Mouse (Mus musculus): ENCODE measurements around the gene Wdr4. TPM values are rescaled to one million over a fixed set of nuclear protein-coding genes. Genes with fewer than 3 reads are reported as not detected.

The Wdr4 gene
- polyA plus RNA-seq, 1 experiment from 2014 or later = 39.9 TPM

- peaks cover 49% of the 10 kb centered on the region for H3K36me3 ChIP-seq
- peaks cover 11% of the 10 kb centered on the region for H3K4me1 ChIP-seq
- ATAC-seq (ENCODE audit: borderline replicate concordance, extremely low read depth, low FRiP score, low TSS enrichment) = no peak
- no peaks in the 10 kb centered on the region for H3K27me3 ChIP-seq
- no peaks in the 10 kb centered on the region for H3K9me3 ChIP-seq
- H3K27ac ChIP-seq = no peak overlapping the region
- H3K4me2 ChIP-seq = no peak overlapping the region
- WGBS = 80% methylated on average over 14 of the region's 14 CpGs
- H3K4me3 ChIP-seq = no peak overlapping the region
- H3K9ac ChIP-seq = no peak overlapping the region
Measured at GRCm38 (mm10) chr17:31531441-31532158, 11.8 kb upstream of the Wdr4 start.

- H3K4me2 ChIP-seq = peak overlapping the region; percentile 26; the same call in 1 of the 2 replicates
- no peak overlapping the region for H3K4me3 ChIP-seq
- ATAC-seq (ENCODE audit: borderline replicate concordance, extremely low read depth, low FRiP score, low TSS enrichment) = no peak
- no peaks in the 10 kb centered on the region for H3K4me1 ChIP-seq
- H3K27ac ChIP-seq = no peak overlapping the region
- H3K9me3 ChIP-seq = no peaks in the 10 kb centered on the region
- peaks cover 50% of the 10 kb centered on the region for H3K36me3 ChIP-seq
- 33% methylated on average over 15 of the region's 15 CpGs for WGBS
- H3K9ac ChIP-seq = no peak overlapping the region
- H3K27me3 ChIP-seq = no peaks in the 10 kb centered on the region
Measured at GRCm38 (mm10) chr17:31529314-31529713, 9.5 kb upstream of the Wdr4 start.

- 98% methylated on average over 3 of the region's 3 CpGs for WGBS
- Histone ChIP-seq H3K4me1 (peaks cover 12% of the 10 kb centered on the region), H3K27ac (no peak overlapping the region), H3K4me2 (no peak overlapping the region), H3K4me3 (no peak overlapping the region), H3K27me3 (no peaks in the 10 kb centered on the region), H3K36me3 (peaks cover 44% of the 10 kb centered on the region), H3K9me3 (no peaks in the 10 kb centered on the region), H3K9ac (no peak overlapping the region)
- no peak for ATAC-seq (ENCODE audit: borderline replicate concordance, extremely low read depth, low FRiP score, low TSS enrichment)
Measured at GRCm38 (mm10) chr17:31525816-31526215, 6.0 kb upstream of the Wdr4 start.

GRCm38 (mm10) chr17:31525114-31525513 lies 5.3 kb upstream of the Wdr4 start:
- WGBS = 72% methylated on average over 4 of the region's 4 CpGs
- peaks cover 12% of the 10 kb centered on the region for H3K4me1 ChIP-seq
- H3K4me2 ChIP-seq = no peak overlapping the region
- H3K4me3 ChIP-seq = no peak overlapping the region
- peaks cover 40% of the 10 kb centered on the region for H3K36me3 ChIP-seq
- no peak for ATAC-seq (ENCODE audit: borderline replicate concordance, extremely low read depth, low FRiP score, low TSS enrichment)
- H3K27ac ChIP-seq = no peak overlapping the region
- no peaks in the 10 kb centered on the region for H3K27me3 ChIP-seq
- no peaks in the 10 kb centered on the region for H3K9me3 ChIP-seq
- H3K9ac ChIP-seq = no peak overlapping the region

- no peak for ATAC-seq (ENCODE audit: borderline replicate concordance, extremely low read depth, low FRiP score, low TSS enrichment)
- Histone ChIP-seq H3K4me1 (peaks cover 12% of the 10 kb centered on the region), H3K36me3 (peaks cover 13% of the 10 kb centered on the region), H3K27me3 (no peaks in the 10 kb centered on the region), H3K27ac (no peak overlapping the region), H3K9ac (no peak overlapping the region), H3K4me2 (no peak overlapping the region), H3K4me3 (no peak overlapping the region), H3K9me3 (no peaks in the 10 kb centered on the region)
- WGBS = 82% methylated on average over 6 of the region's 6 CpGs
Measured at GRCm38 (mm10) chr17:31521948-31522347, 2.2 kb upstream of the Wdr4 start.

GRCm38 (mm10) chr17:31520895-31521294 lies 1.1 kb upstream of the Wdr4 start:
- ATAC-seq (ENCODE audit: borderline replicate concordance, extremely low read depth, low FRiP score, low TSS enrichment) = no peak
- H3K36me3 ChIP-seq = peaks cover 9% of the 10 kb centered on the region; the same call in 1 of the 2 replicates
- H3K27ac ChIP-seq = peak overlapping the region; percentile 78
- peak overlapping the region; percentile 70; the same call in 1 of the 2 replicates for H3K9ac ChIP-seq
- no peaks in the 10 kb centered on the region for H3K27me3 ChIP-seq
- peak overlapping the region; percentile 72 for H3K4me2 ChIP-seq
- H3K4me1 ChIP-seq = peaks cover 12% of the 10 kb centered on the region
- no peaks in the 10 kb centered on the region for H3K9me3 ChIP-seq
- peak overlapping the region; percentile 79 for H3K4me3 ChIP-seq
- WGBS = 15% methylated on average over 3 of the region's 3 CpGs

GRCm38 (mm10) chr17:31519344-31519945 lies 335 bp downstream of the Wdr4 start:
- no peak overlapping the region for H3K9ac ChIP-seq
- 3% methylated on average over 7 of the region's 7 CpGs for WGBS
- no peaks in the 10 kb centered on the region for H3K27me3 ChIP-seq
- no peaks in the 10 kb centered on the region for H3K9me3 ChIP-seq
- ATAC-seq (ENCODE audit: borderline replicate concordance, extremely low read depth, low FRiP score, low TSS enrichment) = no peak
- peak overlapping the region; percentile 72 for H3K4me2 ChIP-seq
- peaks cover 9% of the 10 kb centered on the region; the same call in 1 of the 2 replicates for H3K36me3 ChIP-seq
- H3K4me3 ChIP-seq = peak overlapping the region; percentile 79
- peak overlapping the region; percentile 32; the same call in 1 of the 2 replicates for H3K27ac ChIP-seq
- peaks cover 12% of the 10 kb centered on the region for H3K4me1 ChIP-seq

GRCm38 (mm10) chr17:31514696-31515095 lies 5.1 kb downstream of the Wdr4 start:
- H3K4me2 ChIP-seq = no peak overlapping the region
- no peak overlapping the region for H3K4me3 ChIP-seq
- peaks cover 3% of the 10 kb centered on the region for H3K36me3 ChIP-seq
- no peak for ATAC-seq (ENCODE audit: borderline replicate concordance, extremely low read depth, low FRiP score, low TSS enrichment)
- no peak overlapping the region for H3K9ac ChIP-seq
- H3K4me1 ChIP-seq = peaks cover 9% of the 10 kb centered on the region; the same call in 1 of the 2 replicates
- 71% methylated on average over 1 of the region's 1 CpGs for WGBS
- no peaks in the 10 kb centered on the region for H3K9me3 ChIP-seq
- no peaks in the 10 kb centered on the region for H3K27me3 ChIP-seq
- H3K27ac ChIP-seq = no peak overlapping the region

GRCm38 (mm10) chr17:31512593-31512992 lies 7.2 kb downstream of the Wdr4 start:
- H3K4me1 ChIP-seq = peaks cover 9% of the 10 kb centered on the region; the same call in 1 of the 2 replicates
- H3K9me3 ChIP-seq = no peaks in the 10 kb centered on the region
- peaks cover 19% of the 10 kb centered on the region for H3K36me3 ChIP-seq
- H3K4me3 ChIP-seq = peak overlapping the region; percentile 74
- no peak for ATAC-seq (ENCODE audit: borderline replicate concordance, extremely low read depth, low FRiP score, low TSS enrichment)
- H3K4me2 ChIP-seq = peak overlapping the region; percentile 87
- no peaks in the 10 kb centered on the region for H3K27me3 ChIP-seq
- peak overlapping the region; percentile 78; the same call in 1 of the 2 replicates for H3K27ac ChIP-seq
- H3K9ac ChIP-seq = peak overlapping the region; percentile 72
- WGBS = 20% methylated on average over 6 of the region's 6 CpGs

- no peaks in the 10 kb centered on the region for H3K27me3 ChIP-seq
- H3K9ac ChIP-seq = peak overlapping the region; percentile 72
- peaks cover 23% of the 10 kb centered on the region for H3K36me3 ChIP-seq
- H3K27ac ChIP-seq = peak overlapping the region; percentile 78
- H3K9me3 ChIP-seq = no peaks in the 10 kb centered on the region
- ATAC-seq (ENCODE audit: borderline replicate concordance, extremely low read depth, low FRiP score, low TSS enrichment) = peak; percentile 94
- peak overlapping the region; percentile 87 for H3K4me2 ChIP-seq
- 2% methylated on average over 51 of the region's 56 CpGs for WGBS
- H3K4me3 ChIP-seq = peak overlapping the region; percentile 74
- peaks cover 9% of the 10 kb centered on the region; the same call in 1 of the 2 replicates for H3K4me1 ChIP-seq
Measured at GRCm38 (mm10) chr17:31511792-31512495, 7.8 kb downstream of the Wdr4 start.

- WGBS = 96% methylated on average over 6 of the region's 6 CpGs
- H3K27me3 ChIP-seq = no peaks in the 10 kb centered on the region
- peaks cover 9% of the 10 kb centered on the region; the same call in 1 of the 2 replicates for H3K4me1 ChIP-seq
- H3K4me3 ChIP-seq = peak overlapping the region; percentile 74
- ATAC-seq (ENCODE audit: borderline replicate concordance, extremely low read depth, low FRiP score, low TSS enrichment) = no peak
- H3K36me3 ChIP-seq = peaks cover 31% of the 10 kb centered on the region
- H3K9me3 ChIP-seq = no peaks in the 10 kb centered on the region
- H3K27ac ChIP-seq = no peak overlapping the region
- H3K4me2 ChIP-seq = peak overlapping the region; percentile 87
- no peak overlapping the region for H3K9ac ChIP-seq
Measured at GRCm38 (mm10) chr17:31510944-31511343, 8.8 kb downstream of the Wdr4 start.

Data from lung, embryonic 15.5 days (tissue).